Mouse (Mus musculus) adrenal gland, postnatal 25 days (tissue): ENCODE measurements around the gene Mtcl1. TPM values are rescaled to one million over a fixed set of nuclear protein-coding genes. Genes with fewer than 3 reads are reported as not detected.

ENCODE experiments used
- DNase-seq: peaks from one replicate; pipeline ENCODE4 v3.0.0; 2021; ENCODE audit warnings: mixed read lengths
- total RNA-seq: library from RNA; stranded (reverse); gene quantifications from 2 replicates; pipeline ENCODE4 v1.2.3, GENCODE M21; 2021

Mtcl1 gene
- total RNA-seq, 1 experiment from 2014 or later, result 13.4 TPM

DNA sequence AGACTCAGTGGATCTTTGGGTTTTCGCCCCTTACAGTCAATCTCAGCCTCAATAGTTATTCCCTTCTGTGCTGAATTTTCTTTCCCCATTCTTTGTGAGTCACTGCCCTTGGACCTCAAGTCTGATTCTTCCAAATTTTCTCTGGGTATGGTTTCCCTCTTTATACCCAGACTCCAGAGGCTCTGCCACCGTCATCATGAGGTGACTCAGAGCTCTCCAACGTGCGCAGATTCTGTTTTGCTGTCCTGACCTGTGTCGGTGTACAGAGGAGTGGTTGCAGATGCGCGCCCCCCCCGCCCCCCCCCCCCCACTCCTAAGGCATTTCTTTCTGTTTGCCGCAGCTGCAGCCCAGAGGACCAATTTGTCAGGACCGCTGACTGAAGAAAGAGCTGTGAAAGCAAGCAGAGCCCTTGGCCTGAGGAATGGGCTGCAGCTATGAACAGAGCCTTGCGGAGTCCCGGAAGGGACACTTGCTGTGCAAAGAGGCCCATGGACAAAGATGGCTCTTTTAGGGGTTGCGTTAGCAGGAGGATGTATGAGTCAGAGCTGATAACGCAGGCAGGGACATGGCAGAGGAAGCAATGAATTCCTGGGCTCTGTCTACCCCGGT lies 126.8 kb downstream of the Mtcl1 start:
- no peak for DNase-seq

DNA sequence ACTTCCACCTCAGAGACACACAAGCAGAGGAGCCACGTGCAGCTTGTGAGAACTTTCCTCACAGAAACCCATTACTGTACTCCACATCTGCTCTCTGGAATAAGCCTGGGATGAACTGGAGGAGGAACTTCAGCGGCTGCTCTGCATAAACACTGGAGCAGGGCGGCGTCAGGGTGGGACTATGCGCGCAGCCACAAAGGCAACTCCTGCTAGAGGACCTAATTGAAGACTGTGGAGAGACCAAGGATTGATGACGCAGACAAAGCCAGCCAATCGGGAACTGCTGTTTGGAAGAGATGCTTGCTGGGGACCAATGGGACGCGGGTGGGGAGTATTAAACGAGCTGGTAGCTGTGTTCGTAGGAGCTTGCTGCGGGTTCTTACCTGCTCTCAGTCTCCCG lies 127.6 kb downstream of the Mtcl1 start:
- no peak for DNase-seq

DNA sequence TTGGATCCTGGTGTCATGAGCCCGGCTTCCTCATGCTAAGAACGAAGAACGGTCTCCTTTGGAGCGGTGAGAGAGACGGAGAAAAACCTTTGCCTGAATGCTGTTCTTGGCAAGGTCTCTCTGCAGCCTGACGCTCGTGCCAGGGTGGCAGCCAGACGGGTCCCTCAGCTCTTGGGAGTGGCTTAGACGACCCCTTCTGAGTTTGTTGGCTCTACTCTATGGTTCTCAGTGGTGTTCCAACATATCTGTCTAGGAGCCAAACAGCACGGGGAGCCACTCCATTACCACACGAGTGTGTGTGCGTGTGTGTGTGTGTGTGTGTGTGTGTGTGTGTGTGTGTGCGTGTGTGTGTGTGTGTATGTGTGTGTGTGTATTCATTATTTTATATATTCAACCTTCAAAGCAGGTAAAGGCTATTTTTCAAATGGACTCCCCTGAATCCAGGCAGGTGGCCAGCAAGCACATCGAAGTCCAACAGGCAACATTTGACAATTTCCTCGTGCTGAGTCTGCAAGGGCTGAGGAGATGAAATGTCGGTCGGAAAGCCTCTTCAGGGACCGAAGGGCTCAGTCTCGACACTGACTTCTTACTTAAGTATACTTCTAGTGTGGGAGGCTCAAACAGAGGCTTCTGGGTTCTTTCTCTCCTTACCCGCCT lies 128.7 kb downstream of the Mtcl1 start:
- no peak for DNase-seq

DNA sequence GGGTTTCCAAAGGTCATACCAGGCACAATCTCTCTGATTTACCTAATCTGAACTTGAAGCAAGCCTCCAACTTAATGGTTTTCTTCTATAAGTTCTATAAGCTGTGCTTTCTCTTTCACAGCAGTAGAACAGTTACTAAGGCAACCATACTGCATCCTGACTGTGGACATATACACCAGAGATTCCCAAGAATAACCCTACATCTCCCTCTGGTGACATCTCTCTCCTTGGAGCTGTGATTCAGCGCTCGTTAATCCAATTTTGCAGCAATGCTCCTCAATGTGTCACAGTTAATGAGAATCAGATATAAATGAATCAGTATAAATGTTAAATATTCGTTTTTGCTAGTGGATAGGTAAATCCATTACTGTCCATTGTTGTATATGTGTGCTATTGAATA lies 131.5 kb downstream of the Mtcl1 start:
- no peak for DNase-seq

DNA sequence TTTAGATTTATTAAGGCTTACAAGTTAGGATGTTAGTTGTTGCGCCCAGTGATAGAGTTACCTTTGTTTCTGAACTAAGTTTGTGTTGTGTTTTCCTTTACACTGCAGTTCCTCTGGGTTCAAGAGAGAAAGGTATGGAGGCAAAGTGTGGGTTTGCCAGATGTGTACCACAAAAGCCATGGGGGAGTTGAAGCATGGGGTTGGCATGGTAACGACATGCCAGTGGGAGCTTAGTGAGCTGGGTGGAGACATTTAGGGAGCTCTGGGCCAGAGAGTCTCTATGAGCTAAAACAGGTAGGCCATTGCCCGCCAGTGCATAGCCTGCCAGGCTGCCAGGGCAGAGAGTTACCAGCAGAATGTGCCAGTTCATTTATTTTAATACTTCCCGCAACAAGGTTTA lies 132.0 kb downstream of the Mtcl1 start:
- DNase-seq, result no peak

DNA sequence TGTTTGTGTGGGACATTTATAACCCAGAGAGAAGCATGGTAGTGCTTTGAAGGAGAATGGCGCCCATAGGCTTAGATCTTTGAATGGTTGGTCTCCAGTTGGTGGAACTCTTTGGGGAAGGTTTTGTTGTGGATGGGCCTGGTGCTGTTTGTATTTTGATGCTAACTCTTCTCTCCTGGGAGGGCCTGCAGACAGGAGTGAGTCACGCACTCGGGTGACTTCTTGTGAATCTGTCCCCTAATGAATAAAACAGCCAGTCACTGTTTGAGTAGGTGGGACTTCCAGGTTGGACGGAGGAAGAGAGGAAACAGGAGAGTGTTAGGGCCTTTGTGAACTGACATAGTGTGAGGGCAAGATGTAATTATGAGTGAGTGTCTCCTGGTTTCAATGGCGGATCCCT lies 132.4 kb downstream of the Mtcl1 start:
- DNase-seq, result no peak

DNA sequence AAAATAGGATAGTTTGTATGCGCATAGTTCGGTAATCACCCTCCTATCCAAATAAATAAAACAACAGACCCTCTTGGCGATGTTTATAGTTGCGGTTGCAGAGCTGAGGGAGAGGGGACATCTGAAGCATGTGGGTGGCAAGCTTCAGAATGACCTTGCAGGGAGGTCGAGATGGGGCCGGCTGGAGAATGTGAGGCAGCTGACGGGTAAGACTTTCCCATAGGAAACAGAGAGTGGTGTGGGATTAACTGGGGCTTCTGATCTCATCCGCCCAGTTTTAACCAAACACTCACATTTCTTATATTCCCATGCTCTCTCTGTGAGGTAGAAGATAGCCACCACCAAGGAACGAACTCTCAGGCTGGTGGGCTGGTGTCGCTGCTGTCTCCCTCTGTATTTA lies 134.1 kb downstream of the Mtcl1 start:
- DNase-seq, result no peak

DNA sequence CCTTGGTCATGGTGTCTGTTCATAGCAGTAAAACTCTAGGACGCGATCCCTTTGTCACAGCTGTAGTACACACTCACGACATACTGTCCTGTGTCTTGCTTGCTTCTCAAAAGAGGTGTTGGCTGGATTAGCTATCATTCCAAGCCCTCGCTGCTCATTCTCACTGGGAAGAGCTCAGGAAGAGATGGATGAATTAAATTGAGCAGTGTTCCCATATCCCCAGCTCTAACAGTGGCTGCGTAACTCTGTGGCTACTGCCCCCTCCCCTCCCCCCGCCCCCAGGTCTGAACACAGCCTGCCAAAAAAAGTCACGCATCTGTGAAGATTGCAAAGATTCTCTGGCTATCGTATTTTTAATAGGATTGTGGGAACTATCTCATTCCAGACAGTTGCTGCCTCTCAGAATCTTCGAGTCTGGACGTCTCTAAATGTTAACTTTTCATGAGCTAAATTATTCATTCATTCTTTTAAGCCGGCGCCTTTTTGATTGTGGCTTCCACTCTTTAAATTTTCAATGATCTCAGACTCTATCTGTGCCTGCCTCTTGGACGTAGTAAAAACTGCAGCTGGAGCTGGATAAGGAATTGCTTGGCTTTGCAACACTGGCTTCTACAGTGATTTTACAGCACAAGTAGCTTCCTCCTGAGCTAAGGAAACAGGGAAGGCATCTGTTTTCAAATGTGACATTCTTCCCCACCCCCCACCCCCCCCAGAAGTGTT lies 134.8 kb downstream of the Mtcl1 start:
- no peak for DNase-seq

DNA sequence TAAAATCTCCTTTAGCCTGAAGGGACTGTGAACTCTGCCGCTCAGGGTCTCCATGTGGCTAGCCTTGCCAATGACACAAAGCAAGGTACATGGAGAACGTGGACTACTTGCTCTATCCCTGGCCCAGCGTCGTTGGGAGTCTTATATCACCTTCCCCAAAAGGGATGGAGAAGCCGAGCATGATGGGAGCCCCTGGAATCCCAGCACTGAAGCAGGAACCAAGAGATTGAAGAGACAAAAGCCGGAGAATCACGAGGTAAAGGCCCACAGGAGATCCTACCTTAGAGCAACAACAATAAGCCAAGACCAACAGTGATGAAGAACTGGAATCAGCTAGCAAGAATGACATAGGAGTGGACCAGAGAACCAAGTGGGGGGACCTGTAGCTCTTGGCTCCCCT lies 147.6 kb downstream of the Mtcl1 start:
- DNase-seq, result no peak

DNA sequence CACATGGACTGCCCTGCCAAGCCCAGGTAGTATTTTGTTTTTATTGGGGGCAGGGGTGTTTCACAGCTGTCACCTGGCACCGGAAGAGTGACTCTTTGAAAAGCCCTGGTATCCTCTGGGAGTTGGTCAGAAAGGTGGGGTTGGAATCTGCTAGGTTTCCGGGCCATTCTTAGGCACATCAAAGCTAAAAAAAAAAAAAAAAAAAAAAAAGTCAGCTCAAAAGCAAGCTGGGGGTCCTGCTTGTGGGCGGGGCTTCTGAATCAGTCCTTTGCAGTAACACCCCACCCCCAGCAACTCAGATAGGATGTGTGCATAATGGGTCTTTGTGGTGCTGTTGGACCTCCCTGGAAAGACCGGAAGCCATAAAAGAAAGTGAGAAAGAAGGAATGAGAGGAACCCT lies 148.3 kb downstream of the Mtcl1 start:
- DNase-seq, result no peak

DNA sequence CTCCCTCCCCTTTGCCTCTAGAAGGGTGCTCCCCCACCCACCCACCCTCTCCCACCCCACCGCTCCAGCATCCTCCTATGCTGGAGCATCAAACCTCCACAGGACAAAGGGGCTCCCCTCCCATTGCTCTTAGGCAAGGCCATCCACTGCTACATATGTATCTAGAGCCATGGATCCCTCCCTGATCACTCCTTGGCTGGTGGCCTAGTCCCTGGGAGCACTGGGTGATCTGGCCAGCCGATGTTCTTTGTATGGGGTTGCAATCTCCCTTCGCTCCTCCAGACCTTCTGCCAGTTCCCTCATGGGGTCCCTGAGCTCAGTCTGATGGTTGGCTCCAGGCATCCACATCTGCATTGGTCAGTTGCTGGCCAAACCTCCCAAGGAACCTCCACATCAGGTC lies 151.8 kb downstream of the Mtcl1 start:
- no peak for DNase-seq

DNA sequence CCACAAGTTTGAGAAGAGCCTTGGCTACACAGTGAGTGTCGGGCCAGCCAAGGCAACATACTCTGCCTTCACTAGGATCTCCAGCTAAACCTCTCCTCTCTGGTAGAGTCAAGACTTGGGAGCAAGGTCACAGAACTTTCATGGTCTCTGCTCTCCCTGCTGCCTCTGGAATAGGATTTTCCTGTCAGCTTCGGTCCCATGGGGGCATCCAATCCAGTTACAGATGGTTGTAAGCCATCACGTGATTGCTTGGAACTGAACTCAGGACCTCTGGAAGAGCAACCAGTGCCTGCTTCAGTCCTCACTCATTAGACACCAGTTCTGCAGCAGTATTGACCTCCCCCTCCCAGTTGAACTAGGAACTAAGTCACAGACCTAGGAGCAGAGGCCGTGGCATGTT lies 156.0 kb downstream of the Mtcl1 start:
- no peak for DNase-seq

DNA sequence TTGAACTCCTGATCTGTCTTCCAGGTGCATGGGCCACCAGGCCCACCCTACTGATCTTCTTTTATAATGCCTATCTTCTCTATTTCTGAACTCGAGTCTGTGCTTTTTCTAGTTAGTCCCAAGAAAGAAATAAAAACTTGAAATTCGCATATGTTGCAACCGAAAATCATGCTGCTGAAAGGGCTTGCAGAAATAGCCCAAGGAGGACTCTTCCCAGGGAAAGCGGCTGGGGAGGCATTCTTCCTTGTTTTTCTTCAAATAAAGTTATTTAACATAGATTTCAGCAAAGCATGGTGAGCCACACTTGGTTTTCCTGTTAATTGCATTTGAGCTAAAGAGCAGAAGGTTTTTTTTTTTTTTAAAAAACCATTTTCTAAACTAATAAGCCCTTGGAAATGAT lies 159.7 kb downstream of the Mtcl1 start:
- DNase-seq, result no peak

Other genes with a start within 250 kb of the Mtcl1 start
- gene Rab12, start 70.0 kb upstream of the Mtcl1 start, total RNA-seq, result 84.6 and 98.9 TPM in 2 replicates
- gene Themis3, start 144.9 kb upstream of the Mtcl1 start, total RNA-seq, result not detected in 2 replicates